Mouse (Mus musculus) olfactory bulb, adult 2 months (tissue): Measurements from ENCODE around the gene Ssc5d. TPM values are rescaled to one million over a fixed set of nuclear protein-coding genes. Genes with fewer than 3 reads are reported as not detected.
A peak's percentile ranks its signal among the peaks of the same experiment; 100 is the strongest.

Experiments
- H3K27ac ChIP-seq: fragments of 200-500 bp; 2 replicates; pipeline ENCODE4 v1.5.1; 2012; ENCODE audit warnings: low read depth, low read length; ENCODE audit not compliant: insufficient read depth
- H3K4me1 ChIP-seq: fragments of 200-500 bp; 2 replicates; pipeline ENCODE4 v1.6.1; 2012; ENCODE audit warnings: low read length; ENCODE audit not compliant: control insufficient read depth, insufficient read depth
- H3K4me3 ChIP-seq: fragments of 200-500 bp; 2 replicates; pipeline ENCODE4 v1.5.1; 2012; ENCODE audit warnings: mild to moderate bottlenecking, low read depth, low read length, moderate library complexity; ENCODE audit not compliant: insufficient read depth
- CTCF ChIP-seq: fragments of 200-500 bp; IDR thresholded peaks from 2 replicates; pipeline ENCODE4 v1.5.1; 2012; ENCODE audit warnings: low read depth, mild to moderate bottlenecking, low read length, moderate library complexity; ENCODE audit not compliant: insufficient read depth
- POLR2A ChIP-seq: fragments of 200-500 bp; IDR thresholded peaks from 2 replicates; pipeline ENCODE4 v1.6.1; 2012; ENCODE audit warnings: mild to moderate bottlenecking, low read depth, low read length, moderate library complexity; ENCODE audit not compliant: insufficient read depth
- WGBS: fragments of 180-500 bp; shearing (Covaris S2); methylation state at CpG from one replicate; pipeline ENCODE4 v1.1.7; 2018; 5-methylcytosine and 5-hydroxymethylcytosine counted together
- polyA plus RNA-seq: library from polyadenylated mRNA; stranded (reverse); fragments of >200 nt; gene quantifications from 2 replicates; pipeline ENCODE4 v1.2.4, GENCODE M21; 2012; ENCODE audit warnings: low replicate concordance; ENCODE audit not compliant: missing spikeins, insufficient read depth, insufficient read length

The Ssc5d gene
- polyA plus RNA-seq, 1 experiment: not detected

DNA sequence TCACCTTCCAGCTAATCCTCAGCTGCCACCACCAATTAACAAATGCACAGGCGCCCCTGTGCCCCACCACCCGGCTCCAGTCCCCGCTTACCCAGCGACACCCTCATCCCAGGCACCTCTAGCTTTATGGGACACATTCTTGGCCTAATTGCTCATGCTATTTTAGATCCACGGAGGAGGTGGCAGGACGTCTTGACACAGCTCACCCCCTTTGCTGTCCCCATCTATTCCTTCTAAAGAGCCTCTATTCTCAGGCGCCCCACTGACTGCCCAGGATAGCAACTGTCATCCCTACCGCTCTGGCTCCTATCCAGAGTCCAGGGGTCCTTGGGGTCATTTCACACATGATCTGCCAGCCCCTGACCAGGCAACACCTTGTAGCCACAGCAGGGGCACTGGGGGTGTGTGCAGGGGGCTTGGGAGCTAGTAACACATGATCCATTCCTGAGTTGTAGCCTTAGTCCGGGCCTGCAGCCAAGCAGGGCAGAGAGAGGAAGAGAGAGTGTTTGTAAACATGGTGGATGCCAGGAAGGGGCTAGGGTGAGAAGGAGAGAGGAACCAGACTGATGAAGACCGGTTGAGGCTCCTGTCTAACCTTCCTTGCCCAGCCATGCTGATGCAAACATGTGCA, 28.3 kb downstream of the Ssc5d start:
- Histone ChIP-seq H3K4me1 (peaks cover 17% of the 10 kb centered on the region; the same call in 1 of the 2 replicates), H3K4me3 (no peak overlapping the region), H3K27ac (no peak overlapping the region)
- TF ChIP-seq POLR2A (no peak), CTCF (no peak)
- 33% methylated on average over 10 of the region's 10 CpGs for WGBS

DNA sequence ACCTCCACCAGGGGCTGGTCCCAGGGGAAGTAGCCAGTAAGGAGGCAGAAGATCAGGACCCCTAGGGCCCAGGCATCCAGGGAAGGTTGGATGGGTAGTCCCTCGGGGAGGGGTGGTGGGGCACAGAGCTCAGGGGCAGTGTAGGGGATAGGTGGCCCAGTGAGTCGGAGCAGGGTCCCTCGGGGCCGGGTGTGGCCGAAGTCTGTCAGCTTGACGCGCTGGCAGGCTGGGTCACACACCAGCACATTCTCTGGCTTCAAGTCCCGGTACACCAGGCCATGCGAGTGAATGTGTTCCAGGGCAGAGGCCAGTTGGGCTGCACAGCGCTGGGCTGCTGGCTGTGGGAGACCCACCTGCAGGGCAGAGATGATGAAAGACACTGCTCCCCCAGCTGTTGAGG, 31.8 kb downstream of the Ssc5d start:
- no peak for TF ChIP-seq POLR2A
- no peak for TF ChIP-seq CTCF
- Histone ChIP-seq H3K27ac (no peak overlapping the region), H3K4me1 (peaks cover 11% of the 10 kb centered on the region; the same call in 1 of the 2 replicates), H3K4me3 (no peak overlapping the region)
- 88% methylated on average over 10 of the region's 10 CpGs for WGBS

DNA sequence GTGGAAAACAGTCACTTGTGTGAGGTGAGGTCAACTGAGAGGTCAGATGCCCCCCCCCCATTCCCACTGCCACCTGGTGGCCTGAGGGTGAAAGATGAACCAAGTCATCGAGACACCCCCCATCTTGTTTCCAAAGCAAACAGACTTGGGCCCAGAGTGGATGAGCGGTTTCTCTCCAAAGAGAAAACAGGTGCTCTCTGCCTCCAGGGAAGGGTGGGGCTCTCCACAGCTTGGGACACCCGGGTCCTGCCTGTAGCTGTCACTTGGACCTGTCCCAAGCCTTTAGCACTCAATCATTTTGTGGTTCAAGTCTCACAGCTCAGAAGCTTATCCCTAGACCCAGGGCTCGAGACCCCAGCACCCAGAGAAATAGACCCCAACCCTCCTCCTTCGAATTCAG, 37.9 kb downstream of the Ssc5d start:
- H3K4me1 ChIP-seq: peaks cover 4% of the 10 kb centered on the region
- TF ChIP-seq CTCF: no peak
- WGBS: 77% methylated on average over 5 of the region's 5 CpGs
- no peak overlapping the region for H3K4me3 ChIP-seq
- no peak overlapping the region for H3K27ac ChIP-seq

DNA sequence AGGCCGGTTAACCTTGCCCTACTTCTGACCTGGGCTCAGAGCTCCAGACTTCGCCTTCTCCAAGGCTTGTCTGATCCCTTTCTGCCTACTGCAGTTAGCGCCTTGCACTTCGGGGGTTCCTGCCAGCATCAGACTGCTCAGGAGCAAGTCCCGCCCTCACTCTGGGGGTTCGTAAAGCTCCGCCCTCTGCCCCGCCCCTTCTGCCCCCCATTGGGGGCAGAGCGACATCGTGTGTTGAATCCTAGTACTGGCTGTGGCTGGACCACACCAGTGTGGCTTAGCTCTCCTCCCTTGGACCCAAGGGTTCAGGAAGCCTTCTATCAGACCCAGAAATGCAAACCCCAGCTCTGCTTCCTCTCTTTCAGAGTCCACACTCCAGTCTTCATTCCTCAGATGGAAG, 38.7 kb downstream of the Ssc5d start, which contains the start of gene Sbk2:
Gene Sbk2, minus strand, starts transcription at position 135 of the 400 bp plus-strand sequence.
- no peak within 1 kb of the TSS for H3K4me3 ChIP-seq
- 4% methylated on average over 10 of the region's 10 CpGs for WGBS
- TF ChIP-seq POLR2A (no peak), CTCF (peak; percentile 53)
- H3K27ac ChIP-seq: no peak within 1 kb of the TSS
- H3K4me1 ChIP-seq: peaks cover 4% of the 10 kb centered on the region

DNA sequence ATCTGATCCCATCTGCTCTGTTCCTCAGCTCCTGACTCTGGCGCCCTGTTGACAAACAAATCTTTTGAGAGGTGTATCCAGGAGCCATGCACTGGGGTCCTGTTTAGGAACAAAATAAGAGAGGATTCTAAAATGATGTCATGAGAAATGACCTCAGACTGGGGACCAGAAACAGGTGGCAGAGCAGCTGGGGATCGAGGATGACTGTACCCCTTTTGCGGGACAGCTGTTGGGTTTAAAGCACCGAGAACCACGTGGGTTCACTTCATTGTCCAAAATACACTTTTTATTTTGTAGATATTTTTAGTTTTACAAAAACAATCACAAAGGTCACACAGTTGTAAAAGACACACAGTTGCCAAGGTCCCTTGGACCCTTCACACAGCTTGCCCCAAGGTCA, 39.4 kb downstream of the Ssc5d start:
- peaks cover 4% of the 10 kb centered on the region for H3K4me1 ChIP-seq
- no peak overlapping the region for H3K27ac ChIP-seq
- no peak overlapping the region for H3K4me3 ChIP-seq
- TF ChIP-seq POLR2A (no peak), CTCF (no peak)
- WGBS: 86% methylated on average over 5 of the region's 5 CpGs

DNA sequence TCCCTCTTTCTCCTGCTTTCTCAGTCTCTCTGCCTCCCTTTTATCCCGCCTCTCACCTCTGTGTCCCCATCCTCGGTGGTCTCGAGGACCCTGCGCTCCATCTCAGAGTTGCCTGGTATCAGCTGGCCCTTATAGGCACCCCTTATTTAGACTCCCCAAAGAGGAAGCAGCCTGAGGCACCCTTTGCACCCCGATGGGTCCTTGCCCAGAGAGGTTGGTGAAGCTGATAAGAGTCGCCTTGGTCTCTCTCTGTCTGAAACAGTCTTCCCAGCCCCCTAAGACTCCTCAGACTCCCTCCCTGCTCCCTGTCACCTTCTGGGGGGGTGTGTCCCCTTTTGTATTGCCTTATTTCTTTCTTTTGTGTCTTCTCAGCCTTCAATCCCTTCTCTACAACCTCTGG, 45.5 kb downstream of the Ssc5d start, which contains the start of gene Sbk3:
Gene Sbk3, minus strand, starts transcription at position 101 of the 400 bp plus-strand sequence.
- TF ChIP-seq POLR2A (no peak), CTCF (no peak)
- 37% methylated on average over 6 of the region's 6 CpGs for WGBS
- H3K27ac ChIP-seq: no peak within 1 kb of the TSS
- no peak within 1 kb of the TSS for H3K4me3 ChIP-seq
- H3K4me1 ChIP-seq: peaks cover 8% of the 10 kb centered on the region

DNA sequence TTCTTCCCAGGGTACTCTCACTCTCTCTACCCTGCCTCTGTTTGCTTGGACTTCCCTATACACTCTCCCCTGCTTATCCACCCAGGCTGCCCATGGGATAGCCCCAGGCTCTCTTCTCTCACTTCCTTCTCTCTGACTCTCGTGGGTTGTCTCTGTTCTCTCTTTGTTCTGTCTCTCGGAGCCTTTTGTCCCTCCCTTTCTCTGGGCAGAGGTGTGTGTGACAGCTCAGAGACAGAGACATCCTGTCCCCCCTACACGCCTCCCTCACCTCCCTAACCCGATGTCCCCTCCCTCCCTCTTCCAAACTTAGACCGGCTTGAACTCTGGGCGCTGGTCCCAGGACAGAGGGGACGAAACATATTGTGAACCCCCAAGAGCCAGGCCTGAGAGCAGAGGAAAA, 46.1 kb downstream of the Ssc5d start:
- TF ChIP-seq POLR2A: no peak
- TF ChIP-seq CTCF: no peak
- Histone ChIP-seq H3K4me3 (no peak overlapping the region), H3K4me1 (peaks cover 8% of the 10 kb centered on the region), H3K27ac (no peak overlapping the region)
- 41% methylated on average over 7 of the region's 7 CpGs for WGBS

DNA sequence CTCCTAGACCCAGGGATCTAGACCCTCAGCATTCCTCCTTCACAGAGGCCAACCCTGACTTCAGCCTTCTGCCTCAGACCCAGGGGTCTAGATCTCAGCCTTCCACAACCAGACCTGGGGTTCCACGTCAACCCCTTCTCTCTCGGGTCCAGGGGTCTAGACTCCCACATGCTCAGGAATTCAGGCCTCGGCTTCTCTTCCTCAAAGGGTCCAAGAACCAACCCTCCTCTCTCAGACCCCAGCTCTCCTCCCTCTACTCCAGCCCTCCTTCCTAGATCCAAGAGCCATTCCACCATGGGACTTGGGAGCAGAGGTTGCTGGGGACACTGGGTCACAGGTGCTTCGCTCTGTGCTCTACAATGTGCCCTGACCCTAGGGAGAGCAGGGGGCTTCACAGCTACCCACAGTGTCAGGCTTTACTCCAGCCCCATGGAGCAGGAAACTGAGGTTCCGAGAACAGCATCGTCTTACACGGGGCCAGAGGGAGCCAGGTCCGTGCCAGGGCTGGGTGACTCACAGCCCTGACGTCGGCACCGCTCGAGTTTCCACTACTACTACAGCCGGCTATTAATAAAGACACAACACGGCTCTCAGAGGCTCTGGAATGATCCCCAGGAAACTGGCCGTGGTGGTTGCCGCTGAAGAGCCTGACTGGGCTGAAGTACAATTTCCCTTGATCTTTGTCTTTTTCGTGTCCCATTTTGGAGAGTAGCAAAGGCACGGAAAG, 46.9 kb downstream of the Ssc5d start:
- Histone ChIP-seq H3K27ac (no peak overlapping the region), H3K4me1 (peaks cover 8% of the 10 kb centered on the region), H3K4me3 (no peak overlapping the region)
- TF ChIP-seq CTCF (no peak), POLR2A (no peak)
- WGBS: 52% methylated on average over 18 of the region's 18 CpGs

DNA sequence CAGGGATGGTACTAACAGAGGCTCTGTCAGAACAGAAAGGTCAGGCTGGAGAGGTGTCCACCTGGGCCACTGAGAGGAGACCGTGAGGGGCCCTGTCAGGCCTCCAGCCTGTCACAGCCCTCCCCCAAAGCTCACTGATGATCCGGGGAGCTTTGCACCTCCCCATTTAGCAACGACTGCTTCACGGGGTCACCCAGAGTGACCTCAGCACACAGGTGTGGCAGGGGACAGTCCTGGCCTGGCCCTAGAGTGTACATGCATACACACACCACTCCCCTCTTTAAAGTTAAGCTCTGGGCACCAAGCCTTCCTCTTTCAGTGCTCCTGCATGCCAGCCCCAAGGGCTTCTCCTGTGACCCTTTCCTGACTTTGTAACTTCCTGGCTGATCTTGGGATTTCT, 49.9 kb downstream of the Ssc5d start:
- peaks cover 8% of the 10 kb centered on the region for H3K4me1 ChIP-seq
- no peak overlapping the region for H3K4me3 ChIP-seq
- no peak overlapping the region for H3K27ac ChIP-seq
- whole genome bisulfite sequencing: 64% methylated on average over 4 of the region's 4 CpGs
- TF ChIP-seq POLR2A (no peak), CTCF (no peak)
